Mouse (Mus musculus) frontal cortex, postnatal 25 days (tissue): ENCODE results near the gene Cacna1i.

Experiments used
- DNase-seq, 2 experiments: peaks; one replicate each; pipeline ENCODE4 v3.0.0; 2022; ENCODE audit warnings: low spot score in 2 of 2

Gene Cacna1i

DNA sequence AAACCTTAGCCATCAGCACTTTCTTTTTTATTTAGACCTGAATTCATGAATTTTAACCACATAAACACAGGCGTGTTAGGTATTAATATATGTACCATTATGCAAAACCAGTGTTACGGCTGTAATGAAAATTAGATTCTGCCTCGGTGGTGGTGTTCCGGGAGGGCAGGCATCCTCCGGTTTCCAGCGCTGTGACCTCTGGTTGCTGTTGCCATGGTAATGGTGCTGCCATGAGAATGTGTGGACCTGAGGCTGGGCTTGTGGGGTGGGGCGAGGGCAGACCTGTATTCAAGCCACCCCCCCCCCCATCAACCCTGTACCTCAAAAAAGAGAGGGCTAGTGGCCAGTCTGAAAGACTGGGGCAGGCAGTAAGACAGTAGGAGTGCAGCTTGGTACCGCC lies 114.9 kb downstream of the Cacna1i start:
- DNase-seq = no peak

DNA sequence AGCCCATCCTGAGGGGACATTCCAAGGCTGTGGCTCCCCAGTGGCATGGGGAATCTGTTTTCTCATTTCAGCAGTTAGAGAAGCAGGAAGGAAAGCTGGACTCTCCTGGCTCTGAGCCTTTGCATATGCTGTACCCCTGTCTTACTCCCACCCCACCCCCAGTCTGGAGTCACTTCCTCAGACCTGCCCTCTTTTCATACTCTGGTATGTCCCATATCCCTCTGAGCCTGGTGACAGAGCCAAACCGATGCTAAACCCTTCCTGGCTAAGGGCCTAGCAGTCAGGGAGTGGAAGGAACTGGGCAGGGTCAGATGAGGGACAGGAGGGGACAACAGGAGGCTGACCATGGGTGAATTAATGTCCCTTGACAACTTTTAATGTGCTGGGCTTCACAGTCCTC lies 120.8 kb downstream of the Cacna1i start:
- DNase-seq = no peak

DNA sequence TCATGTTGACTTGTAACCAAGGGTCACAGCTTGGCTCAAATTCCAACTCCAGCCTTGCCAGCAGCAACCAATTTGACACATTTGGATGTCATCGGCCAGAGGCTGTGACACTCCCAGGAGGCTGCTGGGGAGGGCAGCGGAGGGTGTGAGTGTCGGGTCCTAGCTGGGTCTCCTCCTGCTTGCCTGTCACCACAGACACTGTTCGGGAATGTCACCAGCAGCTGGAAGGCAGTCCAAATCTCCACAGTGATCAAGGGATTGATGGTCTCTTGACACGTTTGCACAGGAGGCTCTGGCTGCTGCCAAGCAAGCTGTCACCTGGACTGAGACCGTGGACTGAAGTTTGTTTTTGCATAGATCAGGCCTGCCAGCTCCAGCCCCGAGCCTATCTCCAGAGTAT lies 123.6 kb downstream of the Cacna1i start:
- DNase-seq = no peak

DNA sequence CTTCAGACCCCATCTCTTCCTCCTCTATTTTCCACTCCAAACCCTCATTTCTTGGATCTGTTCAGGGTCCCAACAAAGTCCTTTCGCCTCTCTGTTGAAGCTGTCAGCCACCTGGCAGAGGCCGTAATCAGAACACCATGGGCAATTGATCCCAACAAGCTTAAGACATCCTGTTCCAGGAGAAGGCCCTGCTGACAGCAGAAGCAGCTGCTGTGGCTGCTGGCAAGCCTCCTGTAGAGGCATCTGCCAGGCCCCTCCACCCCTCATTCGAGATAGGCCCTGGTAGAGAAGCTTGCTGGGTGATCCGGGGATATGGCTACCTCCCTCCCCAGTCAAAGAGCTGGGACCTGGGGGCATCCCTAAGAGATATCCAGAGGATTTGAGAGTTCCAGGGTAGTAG lies 126.0 kb downstream of the Cacna1i start:
- DNase-seq = no peak

DNA sequence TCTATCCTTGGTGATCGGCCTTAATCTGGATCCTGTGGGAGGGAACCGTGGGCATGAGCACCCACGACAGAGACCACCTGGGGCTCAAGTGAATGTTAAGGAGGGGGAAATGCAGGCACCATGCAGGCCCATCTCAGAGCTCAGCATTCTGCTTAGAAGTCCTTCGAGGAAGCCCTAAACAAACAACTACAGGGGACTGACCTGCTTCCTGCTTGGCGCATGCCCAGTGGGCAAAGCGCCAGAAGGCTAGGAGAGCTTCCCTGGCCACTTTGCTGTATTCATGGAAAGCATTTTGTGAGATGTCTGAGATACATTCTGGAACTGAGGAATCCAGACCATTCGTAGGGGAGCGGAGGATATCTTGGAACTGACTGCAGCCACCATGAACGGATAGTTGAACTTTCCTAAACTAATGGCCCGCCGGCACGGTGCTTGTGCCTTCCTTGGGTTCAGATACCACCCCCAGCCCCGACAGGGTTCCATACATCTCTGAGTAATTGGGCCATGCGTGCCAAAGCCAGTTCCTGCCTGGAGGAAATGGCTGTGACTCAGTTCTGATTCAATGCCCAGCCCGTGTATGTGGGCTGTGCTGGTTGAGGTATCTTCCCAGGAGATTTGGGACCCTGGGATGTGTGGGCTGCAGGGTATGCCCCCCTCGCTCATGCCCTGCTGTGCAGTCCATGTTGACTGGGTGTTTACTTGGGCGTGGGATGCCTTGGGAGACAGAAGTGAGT lies 127.1 kb downstream of the Cacna1i start:
- no peak for DNase-seq

DNA sequence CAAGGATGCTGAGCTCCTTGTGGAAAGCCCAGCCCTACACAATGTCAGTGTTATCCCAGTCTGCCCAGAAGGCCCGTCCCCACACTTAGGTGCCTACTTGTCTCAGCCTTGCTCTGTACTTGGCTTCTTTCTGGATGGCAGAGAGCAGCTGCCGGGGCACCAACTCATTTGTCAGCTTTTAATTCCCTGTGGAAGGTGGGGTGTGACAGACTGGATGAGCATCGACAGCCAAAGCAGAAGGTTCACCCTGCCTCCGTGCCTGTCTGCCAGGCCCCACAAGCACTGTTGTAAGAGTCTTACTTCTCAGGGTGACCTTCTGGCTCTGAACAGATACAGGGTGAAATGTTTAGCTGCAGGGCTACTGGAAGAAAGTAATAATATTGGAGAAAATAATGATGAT lies 128.1 kb downstream of the Cacna1i start:
- no peak for DNase-seq

DNA sequence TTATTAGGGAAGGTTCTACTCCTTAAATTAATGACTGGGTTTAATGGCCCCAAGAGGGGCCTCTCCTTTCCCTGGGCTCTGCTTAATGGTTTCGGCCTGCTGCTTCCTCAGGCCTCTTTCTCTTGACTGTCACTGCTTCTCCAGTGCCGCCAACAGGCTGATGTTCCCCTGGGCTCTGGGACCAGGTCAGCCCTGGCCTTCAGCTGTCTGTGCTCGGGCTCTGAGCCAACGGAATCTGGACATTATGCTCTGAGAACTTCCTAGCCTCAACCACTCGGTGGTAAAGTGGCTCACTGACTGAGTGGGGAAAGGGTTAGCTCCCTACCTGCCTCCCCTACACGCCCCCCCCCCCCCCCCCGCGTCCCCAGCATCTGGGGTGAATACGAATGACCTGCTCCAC lies 130.0 kb downstream of the Cacna1i start:
- no peak for DNase-seq

DNA sequence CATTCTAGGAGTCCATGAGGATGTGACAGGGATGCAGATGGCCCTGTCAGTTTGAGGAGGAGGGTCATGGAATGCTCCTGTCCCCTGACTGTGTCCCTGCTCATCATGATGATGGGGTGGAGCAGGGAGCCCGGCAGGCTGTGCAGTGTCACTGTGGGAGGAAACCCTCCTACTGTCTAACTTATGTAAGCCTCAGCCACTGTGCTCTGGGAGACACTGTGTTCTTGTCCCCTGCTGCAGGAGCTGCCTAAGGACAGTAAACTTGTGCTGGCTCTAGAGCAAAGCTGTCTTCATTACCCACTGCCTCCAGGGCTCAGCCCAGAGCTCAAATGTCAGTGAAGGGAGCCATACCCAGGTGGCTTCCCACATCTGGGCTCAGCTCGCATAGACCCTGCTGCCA lies 131.1 kb downstream of the Cacna1i start:
- no peak for DNase-seq

DNA sequence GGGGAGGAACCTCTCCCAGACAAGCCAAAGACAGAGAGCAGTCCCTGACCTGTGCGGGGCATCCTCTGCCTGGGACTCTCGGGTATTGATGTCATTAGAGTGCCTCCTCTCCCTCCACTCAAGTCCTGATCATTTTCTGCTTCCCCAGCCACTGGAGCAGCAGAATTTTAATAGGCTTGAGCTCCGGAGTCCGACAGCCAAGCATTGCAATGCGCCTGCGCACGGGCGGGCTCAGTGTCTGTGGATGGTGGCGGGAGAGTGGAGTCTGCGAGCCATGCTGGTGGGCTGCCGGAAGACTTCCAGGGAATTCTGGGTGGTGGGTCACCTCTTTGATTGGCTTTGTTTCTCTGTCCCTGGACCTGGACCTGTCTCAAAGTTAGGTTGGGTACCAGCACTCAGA lies 143.3 kb downstream of the Cacna1i start:
- no peak for DNase-seq

DNA sequence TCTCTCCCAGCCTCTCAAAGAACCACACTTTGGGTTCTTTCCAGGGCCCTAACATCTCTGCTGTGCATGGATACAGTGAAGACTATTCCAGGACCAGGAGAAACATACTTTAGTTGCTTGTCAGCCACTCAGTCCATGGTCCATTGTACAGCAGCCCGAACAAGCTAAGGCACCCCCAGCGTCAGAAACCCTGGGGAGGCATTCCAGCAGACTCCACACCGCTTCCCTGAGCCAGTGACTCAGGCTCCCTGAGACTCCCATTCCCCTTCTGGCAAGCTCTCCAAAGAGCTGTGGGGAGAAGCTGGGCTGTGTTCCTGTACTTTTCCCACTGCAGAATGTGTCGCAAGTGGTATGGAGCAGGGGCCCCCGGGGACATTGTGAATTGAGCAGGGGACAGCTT lies 149.9 kb downstream of the Cacna1i start:
- no peak for DNase-seq

DNA sequence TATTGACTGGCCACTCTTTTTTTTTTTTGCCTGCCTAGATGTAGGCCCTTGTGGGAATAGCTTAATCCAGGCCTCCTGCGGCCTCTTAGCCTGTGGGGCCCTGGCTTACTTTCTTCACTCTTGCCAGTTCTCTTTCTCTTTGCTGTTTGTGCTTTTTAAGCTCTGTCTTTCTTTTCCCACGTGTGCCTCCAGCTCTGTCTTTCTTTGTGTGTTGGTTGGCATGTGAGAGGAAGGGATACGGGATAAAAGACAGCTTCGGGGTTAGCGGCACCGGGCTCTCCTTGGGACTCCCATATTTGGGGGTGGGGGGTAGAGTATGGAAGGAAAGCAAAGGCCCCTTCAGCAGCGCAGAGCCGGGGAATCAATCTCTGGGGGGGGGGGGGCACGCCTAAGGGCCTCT lies 151.0 kb downstream of the Cacna1i start:
- DNase-seq = no peak

DNA sequence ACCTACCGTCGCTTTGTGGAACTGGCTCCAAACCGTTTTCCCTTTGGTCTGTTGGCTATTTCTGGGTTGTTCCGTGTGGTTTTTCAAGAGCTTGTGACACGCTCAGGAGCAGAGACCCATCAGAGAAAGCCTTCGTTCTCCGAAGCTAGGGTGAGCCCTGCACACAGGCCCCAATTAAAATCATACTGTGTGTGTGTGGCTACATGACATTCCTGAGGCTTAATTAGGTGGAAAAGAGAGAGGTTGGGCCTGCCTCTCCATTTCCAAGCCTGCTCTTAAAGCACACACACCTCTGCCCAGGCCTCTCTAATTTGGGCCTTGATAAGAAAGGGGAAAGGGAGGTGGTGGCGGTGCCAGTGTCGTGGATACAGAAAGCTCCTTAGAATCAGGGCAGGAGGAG lies 151.4 kb downstream of the Cacna1i start:
- DNase-seq = no peak

DNA sequence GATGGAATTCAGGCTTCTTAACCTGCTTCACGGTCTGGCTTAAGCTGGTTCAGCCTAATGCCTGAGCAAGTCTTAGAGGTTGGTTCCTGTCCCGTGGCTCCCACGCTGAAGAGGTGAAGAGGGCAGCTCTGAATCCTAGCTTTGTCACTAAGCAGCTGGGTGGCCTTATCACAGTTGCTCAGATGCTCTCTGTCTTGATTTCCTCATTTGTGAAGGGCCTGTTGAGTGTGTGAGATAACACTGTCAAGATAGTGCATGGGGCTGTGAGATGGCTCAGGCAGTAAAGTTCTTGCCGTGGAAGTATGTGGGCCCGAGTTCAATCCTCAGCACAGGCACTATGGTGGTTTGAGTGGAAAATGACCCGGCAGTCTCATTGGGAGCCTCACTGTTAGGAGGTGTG lies 153.2 kb downstream of the Cacna1i start:
- no peak for DNase-seq

DNA sequence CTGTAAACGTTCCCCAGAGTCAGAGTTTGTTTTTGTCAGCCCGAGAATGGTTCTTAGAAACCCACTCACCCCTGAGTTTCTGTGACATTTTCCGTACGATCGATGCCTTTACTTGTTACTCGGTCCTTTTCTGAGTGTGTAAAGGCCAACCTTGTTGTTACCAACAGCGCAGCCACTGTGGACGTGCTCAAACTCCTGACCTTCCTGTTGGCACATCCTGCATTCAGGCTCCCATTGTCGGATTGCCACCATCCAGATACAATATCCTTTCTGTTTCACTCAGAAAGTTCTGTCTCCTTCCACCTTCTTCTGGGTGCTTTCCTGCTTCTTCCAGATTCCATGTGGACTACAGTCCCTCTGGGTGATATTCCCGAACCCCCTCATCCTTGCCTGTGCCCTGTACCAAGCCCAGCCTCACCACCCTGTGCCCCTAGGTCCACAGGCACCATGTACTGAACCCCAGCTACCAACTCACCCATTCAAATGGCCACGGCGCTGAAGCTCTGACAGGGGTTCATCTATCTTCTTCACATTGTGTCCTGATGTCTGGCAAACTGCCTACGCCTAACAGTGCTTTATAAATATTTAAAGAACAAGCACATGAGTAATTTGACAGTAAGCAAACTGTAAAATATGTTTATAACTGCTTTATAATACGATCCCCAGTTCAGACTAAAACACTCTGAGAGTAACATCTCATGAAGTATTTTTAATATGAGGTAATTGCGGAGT lies 159.1 kb downstream of the Cacna1i start:
- DNase-seq = no peak
